Mouse (Mus musculus) small intestine, adult 2 months (tissue): ENCODE results near the gene Ap3d1. TPM values are rescaled to one million over a fixed set of nuclear protein-coding genes. Genes with fewer than 3 reads are reported as not detected.

ENCODE experiments used
- H3K27ac ChIP-seq: fragments of 200-500 bp; 2 replicates; pipeline ENCODE4 v1.5.1; 2012; ENCODE audit warnings: low read depth, low read length, control low read depth, inconsistent platforms; ENCODE audit not compliant: insufficient read depth
- H3K27me3 ChIP-seq: fragments of 200-500 bp; 2 replicates; pipeline ENCODE4 v1.6.1; 2012; ENCODE audit warnings: mild to moderate bottlenecking, moderate library complexity, low read length, inconsistent platforms; ENCODE audit not compliant: control insufficient read depth, insufficient read depth
- H3K36me3 ChIP-seq: fragments of 200-500 bp; 2 replicates; pipeline ENCODE4 v1.6.1; 2012; ENCODE audit warnings: mild to moderate bottlenecking, low read length, control low read depth, inconsistent platforms; ENCODE audit not compliant: control insufficient read depth, insufficient read depth
- H3K4me1 ChIP-seq: fragments of 200-500 bp; 2 replicates; pipeline ENCODE4 v1.6.1; 2012; ENCODE audit warnings: low read length, inconsistent platforms, mixed read lengths; ENCODE audit not compliant: control insufficient read depth, insufficient read depth, insufficient read length
- H3K4me3 ChIP-seq: fragments of 200-500 bp; 2 replicates; pipeline ENCODE4 v1.5.1; 2012; ENCODE audit warnings: low read depth, mild to moderate bottlenecking, control low read depth, inconsistent platforms, low read length, moderate library complexity
- CTCF ChIP-seq: fragments of 200-500 bp; IDR thresholded peaks from 2 replicates; pipeline ENCODE4 v1.5.1; 2012; ENCODE audit warnings: low read depth, mild to moderate bottlenecking, control low read depth, inconsistent platforms, low read length, moderate library complexity, mixed read lengths; ENCODE audit not compliant: insufficient replicate concordance, insufficient read length; ENCODE audit errors: extremely low read depth
- POLR2A ChIP-seq: fragments of 200-500 bp; IDR thresholded peaks from 2 replicates; pipeline ENCODE4 v1.6.1; 2012; ENCODE audit warnings: low read depth, mild to moderate bottlenecking, control low read depth, inconsistent platforms, low read length, moderate library complexity
- WGBS: fragments of 180-500 bp; shearing (Covaris S2); methylation state at CpG from one replicate; pipeline ENCODE4 v1.1.7; 2018; 5-methylcytosine and 5-hydroxymethylcytosine counted together
- polyA plus RNA-seq: library from polyadenylated mRNA; depleted of rRNA; stranded (reverse); fragments of >200 nt; gene quantifications from 2 replicates; pipeline ENCODE4 v1.2.3, GENCODE M21; 2012

Gene Ap3d1
- polyA plus RNA-seq, 1 experiment, result 110 TPM

DNA sequence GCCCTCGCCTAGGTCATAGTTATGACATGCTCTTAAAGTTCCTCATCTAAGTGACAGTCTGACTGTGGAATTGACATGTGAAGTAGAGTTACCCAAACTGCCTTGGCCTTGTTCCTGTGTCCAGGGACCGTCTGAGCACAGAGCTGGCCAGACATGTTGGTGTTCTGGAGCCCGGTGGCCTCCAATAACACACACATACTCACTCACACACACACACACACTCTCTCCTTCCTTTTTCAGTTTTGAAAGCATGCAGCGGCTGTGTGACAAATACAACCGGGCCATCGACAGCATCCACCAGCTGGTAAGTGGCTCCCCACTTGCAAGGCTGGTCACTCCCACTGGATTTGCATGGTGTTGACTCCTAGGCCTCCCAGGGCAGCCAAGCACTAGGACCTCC, 26.3 kb upstream of the Ap3d1 start:
- H3K4me3 ChIP-seq, result no peak overlapping the region
- H3K27me3 ChIP-seq, result no peaks in the 10 kb centered on the region
- TF ChIP-seq POLR2A, result no peak
- TF ChIP-seq CTCF, result no peak
- no peak overlapping the region for H3K27ac ChIP-seq
- H3K4me1 ChIP-seq, result peaks cover 9% of the 10 kb centered on the region
- peaks cover 75% of the 10 kb centered on the region for H3K36me3 ChIP-seq
- 89% methylated on average over 6 of the region's 6 CpGs for WGBS

DNA sequence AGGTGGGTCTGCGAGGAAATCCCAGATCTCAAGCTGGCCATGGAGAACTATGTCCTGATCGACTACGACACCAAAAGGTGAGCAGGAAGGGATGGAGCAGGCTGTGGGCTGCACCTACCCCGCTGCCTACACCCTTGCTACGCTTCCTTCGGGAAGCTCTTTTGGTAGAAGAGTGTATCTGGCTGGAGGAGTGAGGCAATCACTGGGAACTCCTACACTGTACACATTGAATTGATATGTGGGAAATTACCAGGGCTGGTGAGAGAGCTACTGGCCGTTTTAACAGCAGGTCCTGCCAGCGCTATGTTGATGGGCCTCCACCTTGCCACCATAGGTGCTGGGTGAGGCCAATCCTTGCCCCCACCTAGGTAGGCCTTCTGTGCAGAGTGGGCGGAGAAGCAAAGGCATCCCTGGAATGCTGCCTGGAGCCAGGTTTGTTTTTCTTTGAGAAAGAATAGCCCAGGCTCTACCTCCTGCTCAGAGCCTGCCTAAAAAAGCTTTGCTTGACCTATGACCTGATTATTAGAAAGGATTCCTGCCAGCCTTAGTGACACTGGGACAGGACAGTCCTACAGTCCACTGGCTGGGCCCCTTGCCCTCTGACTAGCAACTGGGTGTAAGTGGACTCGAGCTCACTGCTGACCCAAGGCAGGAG, 24.2 kb upstream of the Ap3d1 start:
- peaks cover 55% of the 10 kb centered on the region for H3K36me3 ChIP-seq
- WGBS, result 74% methylated on average over 10 of the region's 10 CpGs
- H3K4me3 ChIP-seq, result no peak overlapping the region
- no peak overlapping the region for H3K27ac ChIP-seq
- H3K27me3 ChIP-seq, result no peaks in the 10 kb centered on the region
- peaks cover 19% of the 10 kb centered on the region for H3K4me1 ChIP-seq
- no peak for TF ChIP-seq POLR2A
- TF ChIP-seq CTCF, result no peak

- TF ChIP-seq POLR2A (no peak), CTCF (no peak)
- 74% methylated on average over 2 of the region's 2 CpGs for WGBS
- peaks cover 50% of the 10 kb centered on the region for H3K36me3 ChIP-seq
- no peaks in the 10 kb centered on the region for H3K27me3 ChIP-seq
- no peak overlapping the region for H3K4me3 ChIP-seq
- H3K4me1 ChIP-seq, result peaks cover 22% of the 10 kb centered on the region
- no peak overlapping the region for H3K27ac ChIP-seq
These were observed 23.7 kb upstream of the Ap3d1 start for GRCm38 (mm10) chr10:80765746-80766145.

- TF ChIP-seq POLR2A, result no peak
- TF ChIP-seq CTCF, result no peak
- Histone ChIP-seq H3K4me3 (no peak overlapping the region), H3K4me1 (peaks cover 32% of the 10 kb centered on the region), H3K36me3 (peaks cover 32% of the 10 kb centered on the region), H3K27ac (no peak overlapping the region), H3K27me3 (no peaks in the 10 kb centered on the region)
- 86% methylated on average over 2 of the region's 2 CpGs for WGBS
These were observed 21.4 kb upstream of the Ap3d1 start for GRCm38 (mm10) chr10:80763502-80763901.

DNA sequence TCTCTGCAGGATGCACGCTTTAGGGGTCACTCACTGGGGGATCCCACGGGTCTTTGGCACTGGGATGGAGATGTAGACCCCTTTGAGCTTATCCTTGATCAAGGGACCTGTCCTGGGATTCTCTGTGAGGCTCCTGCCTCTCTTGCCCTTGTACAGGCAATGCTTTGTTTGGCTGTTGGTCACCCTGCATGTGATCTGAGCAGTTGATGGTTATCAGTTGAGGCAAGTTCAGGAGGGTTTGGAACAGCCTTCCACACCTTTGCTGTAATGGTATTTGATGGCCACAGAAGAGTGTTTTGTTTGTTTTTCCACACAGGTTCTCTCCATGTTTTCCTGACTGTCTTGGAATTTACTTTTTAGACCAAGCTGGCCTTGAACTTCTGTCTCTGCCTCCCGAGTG, 19.8 kb upstream of the Ap3d1 start:
- Histone ChIP-seq H3K27ac (0 out of 2 replicates have a peak overlapping the region, but pooled peaks have one; percentile 78), H3K4me3 (no peak overlapping the region), H3K27me3 (no peaks in the 10 kb centered on the region), H3K36me3 (peaks cover 17% of the 10 kb centered on the region), H3K4me1 (peaks cover 47% of the 10 kb centered on the region)
- 57% methylated on average over 3 of the region's 3 CpGs for WGBS
- TF ChIP-seq POLR2A (no peak), CTCF (no peak)

GRCm38 (mm10) chr10:80760596-80761524, 18.8 kb upstream of the Ap3d1 start:
- peak overlapping the region; percentile 57 for H3K4me3 ChIP-seq
- peaks cover 53% of the 10 kb centered on the region for H3K4me1 ChIP-seq
- 37% methylated on average over 4 of the region's 4 CpGs for WGBS
- H3K27ac ChIP-seq, result peak overlapping the region; percentile 97
- peaks cover 9% of the 10 kb centered on the region for H3K36me3 ChIP-seq
- TF ChIP-seq CTCF, result peak; percentile 20; the same call in 1 of the 2 replicates
- TF ChIP-seq POLR2A, result peak; percentile 67; the same call in 1 of the 2 replicates
- no peaks in the 10 kb centered on the region for H3K27me3 ChIP-seq

- H3K4me3 ChIP-seq, result no peak overlapping the region
- no peak for TF ChIP-seq CTCF
- TF ChIP-seq POLR2A, result no peak
- no peaks in the 10 kb centered on the region for H3K36me3 ChIP-seq
- 26% methylated on average over 7 of the region's 7 CpGs for WGBS
- H3K27ac ChIP-seq, result peak overlapping the region; percentile 76
- peaks cover 49% of the 10 kb centered on the region for H3K4me1 ChIP-seq
- H3K27me3 ChIP-seq, result no peaks in the 10 kb centered on the region
These were observed 16.6 kb upstream of the Ap3d1 start for GRCm38 (mm10) chr10:80758651-80759050.
